Mouse (Mus musculus) kidney, adult 2 months (tissue): Measurements from ENCODE around the gene Tomm6.

ENCODE experiments used
- CTCF ChIP-seq: fragments of 200-500 bp; conservative IDR thresholded peaks from 2 replicates; pipeline ENCODE4 v1.5.1; 2011; ENCODE audit warnings: low read depth, mild to moderate bottlenecking, control low read depth, low read length, moderate library complexity, mixed read lengths; ENCODE audit not compliant: insufficient read depth, insufficient read length
- POLR2A ChIP-seq: fragments of 200-500 bp; IDR thresholded peaks from one replicate; pipeline ENCODE4 v1.6.1; 2011; ENCODE audit warnings: low read depth, low read length, control low read depth

GRCm38 (mm10) chr17:47689894-47690293 is 1.7 kb upstream of the Tomm6 start:
- no peak for TF ChIP-seq CTCF
- no peak for TF ChIP-seq POLR2A
